Comparison of ENCODE assay signal across 8 mouse cellular contexts in genomic region chr2:119898141-119898594, GRCm38 (mm10). TPM values are rescaled to one million over a fixed set of nuclear protein-coding genes. Genes with fewer than 3 reads are reported as not detected.
DNase-seq lines count a peak whose midpoint lies in the region; ATAC-seq lines count a peak whose summit lies in the region.

No protein-coding gene starts in this region.

- peaks cover 16% of the 10 kb centered on the region for H3K4me1 ChIP-seq in hindbrain, embryonic 12.5 days

- peak overlapping the region; percentile 92 for H3K4me2 ChIP-seq in hindbrain, embryonic 12.5 days (replicated peaks)

- no peaks in the 10 kb centered on the region for H3K27me3 ChIP-seq in hindbrain, embryonic 12.5 days

- peak overlapping the region; percentile 52 for H3K4me3 ChIP-seq in hindbrain, embryonic 12.5 days

- peak overlapping the region; percentile 62 for H3K9ac ChIP-seq in hindbrain, embryonic 12.5 days

- no peaks in the 10 kb centered on the region for H3K9me3 ChIP-seq in hindbrain, embryonic 12.5 days (replicated peaks)

- WGBS in hindbrain, embryonic 12.5 days, result 5% methylated on average over 19 of the region's 19 CpGs

- no peak overlapping the region for H3K27ac ChIP-seq in hindbrain, embryonic 12.5 days

- DNase-seq in NIH3T3 (ENCODE audit: low read depth), result peak; percentile 78
- peak; percentile 59 to 60 for DNase-seq in cerebellum, postnatal 10 days
- DNase-seq in frontal cortex, postnatal 10 days (ENCODE audit: low spot score in 2 of 2), result peak; percentile 34 to 35
- DNase-seq in layer of hippocampus, postnatal 25 days (ENCODE audit: extremely low spot score in 1 of 2, low spot score in 1 of 2), result peak; percentile 22 to 31
- peak; percentile 91 for DNase-seq in lung, postnatal 36 days
- DNase-seq in retina, postnatal 1 day, result peak; percentile 74
- peak; percentile 55 for DNase-seq in thymus, postnatal 4 days

- peaks cover 7% of the 10 kb centered on the region for H3K36me3 ChIP-seq in hindbrain, embryonic 12.5 days

- ATAC-seq in hindbrain, embryonic 12.5 days (ENCODE audit: low FRiP score), result no peak

RNA-seq across cellular contexts. Expression of gene Mga, which starts 1.1 kb away (rescaled TPM):
- 40.1 and 42.4 TPM in 2 replicates for polyA plus RNA-seq in hindbrain, embryonic 12.5 days (2016; fragmentation: Nextera tagmentation; extraction: Ambion mirVana)
- 10 to 100 TPM; 57.4 to 70.3 TPM for total RNA-seq in layer of hippocampus, postnatal 25 days (2021)

Comparison
In these comparisons a context has a peak if more than half of its experiments do, and no peak if none do; other contexts are left out.
1. DNase-seq: peak in every context shown above with its lines; median percentile 91 in lung, postnatal 36 days; 78 in NIH3T3; 74 in retina, postnatal 1 day; 60 in cerebellum, postnatal 10 days; 55 in thymus, postnatal 4 days; 34 in frontal cortex, postnatal 10 days; 26 in layer of hippocampus, postnatal 25 days.